Mouse (Mus musculus) MEL (cell line): ENCODE measurements around the gene Kcns3.

Experiments used
- CHD2 ChIP-seq: IDR thresholded peaks from 2 replicates; pipeline ENCODE4 v1.6.1; 2011; ENCODE audit warnings: low read length, improper control_type of control experiment
- CTCF ChIP-seq, 3 experiments: IDR thresholded peaks in 2 of 3; conservative IDR thresholded peaks in 1 of 3; 2 replicates each; pipeline ENCODE4 v1.5.1; 2011 to 2012; ENCODE audit warnings: low read length in 3 of 3, low read depth in 2 of 3, mild to moderate bottlenecking in 2 of 3, improper control_type of control experiment in 1 of 3, inconsistent platforms in 1 of 3, mixed read lengths in 1 of 3, moderate library complexity in 1 of 3; ENCODE audit not compliant: control insufficient read depth in 1 of 3, insufficient read depth in 1 of 3, poor library complexity in 1 of 3, severe bottlenecking in 1 of 3
- E2F4 ChIP-seq: IDR thresholded peaks from 2 replicates; pipeline ENCODE4 v1.6.1; 2011; ENCODE audit warnings: low read depth, low read length, improper control_type of control experiment, borderline replicate concordance
- ETS1 ChIP-seq: IDR thresholded peaks from 2 replicates; pipeline ENCODE4 v1.6.1; 2012; ENCODE audit warnings: low read depth, mild to moderate bottlenecking, inconsistent platforms, low read length, improper control_type of control experiment, moderate library complexity
- GABPA ChIP-seq: IDR thresholded peaks from 2 replicates; pipeline ENCODE4 v1.6.1; 2012; ENCODE audit warnings: low read depth, mild to moderate bottlenecking, inconsistent platforms, low read length, improper control_type of control experiment, moderate library complexity
- JUND ChIP-seq: IDR thresholded peaks from 2 replicates; pipeline ENCODE4 v1.6.1; 2011; ENCODE audit warnings: low read depth, mild to moderate bottlenecking, improper control_type of control experiment, low read length
- KAT2A ChIP-seq: conservative IDR thresholded peaks from 2 replicates; pipeline ENCODE4 v1.6.1; 2012; ENCODE audit warnings: low read depth, low read length, improper control_type of control experiment, inconsistent platforms
- MEF2A ChIP-seq: IDR thresholded peaks from 2 replicates; pipeline ENCODE4 v1.6.1; 2014; ENCODE audit warnings: low read depth, mild to moderate bottlenecking, inconsistent platforms, low read length, improper control_type of control experiment; ENCODE audit not compliant: poor library complexity, insufficient replicate concordance, severe bottlenecking; ENCODE audit errors: extremely low read depth
- POLR2A ChIP-seq, 2 experiments: IDR thresholded peaks; 2 replicates each; pipeline ENCODE4 v1.6.1; 2011 to 2012; ENCODE audit warnings: low read length in 2 of 2, mild to moderate bottlenecking in 2 of 2, control low read depth in 1 of 2, improper control_type of control experiment in 1 of 2, low read depth in 1 of 2, moderate library complexity in 1 of 2; ENCODE audit not compliant: control insufficient read depth in 1 of 2, insufficient read depth in 1 of 2, poor library complexity in 1 of 2
- SIN3A ChIP-seq: IDR thresholded peaks from 2 replicates; pipeline ENCODE4 v1.6.1; 2012; ENCODE audit warnings: low read length, improper control_type of control experiment, inconsistent platforms
- SMC3 ChIP-seq: IDR thresholded peaks from 2 replicates; pipeline ENCODE4 v1.6.1; 2011; ENCODE audit warnings: low read depth, low read length, improper control_type of control experiment
- TAL1 ChIP-seq: IDR thresholded peaks from 2 replicates; pipeline ENCODE4 v1.6.1; 2012; ENCODE audit warnings: mild to moderate bottlenecking, inconsistent platforms, low read length, moderate library complexity, mixed read lengths
- TCF12 ChIP-seq: IDR thresholded peaks from 2 replicates; pipeline ENCODE4 v1.6.1; 2014; ENCODE audit warnings: low read depth, mild to moderate bottlenecking, inconsistent platforms, low read length, improper control_type of control experiment, moderate library complexity

- TF ChIP-seq SIN3A (no peak), KAT2A (no peak), TAL1 (no peak), CTCF (IDR thresholded peaks at IDR 0.05 in 2 of 3, conservative IDR thresholded peaks at IDR 0.05 in 1 of 3; ENCODE audit: control insufficient read depth in 1 of 3, insufficient read depth in 1 of 3, low read depth in 2 of 3, low read length in 3 of 3, poor library complexity in 1 of 3, severe bottlenecking in 1 of 3) (no peak), E2F4 (no peak), JUND (no peak), MEF2A (no peak), SMC3 (no peak), POLR2A (IDR thresholded peaks at IDR 0.05; ENCODE audit: control insufficient read depth in 1 of 2, insufficient read depth in 1 of 2, low read depth in 1 of 2, low read length in 2 of 2, poor library complexity in 1 of 2) (no peak), GABPA (no peak), CHD2 (no peak), ETS1 (no peak), TCF12 (no peak)
Observed at GRCm38 (mm10) chr12:11066865-11067264, 84.0 kb downstream of the Kcns3 start.
